Mouse (Mus musculus) embryonic fibroblast, embryonic 13.5 days (primary cell): ENCODE measurements around the gene Myt1l.

Experiments
- CTCF ChIP-seq: IDR thresholded peaks from 2 replicates; pipeline ENCODE4 v1.5.1; 2011; ENCODE audit warnings: mild to moderate bottlenecking, control low read depth, low read length, moderate library complexity, borderline replicate concordance; ENCODE audit not compliant: insufficient read depth
- POLR2A ChIP-seq: IDR thresholded peaks from 2 replicates; pipeline ENCODE4 v1.6.1; 2011; ENCODE audit warnings: low read depth, mild to moderate bottlenecking, control low read depth, low read length, moderate library complexity

- TF ChIP-seq CTCF (no peak), POLR2A (no peak)
Observed at GRCm38 (mm10) chr12:29806415-29806814, 278.2 kb downstream of the Myt1l start.
